Mouse (Mus musculus): ENCODE measurements around the gene Aldh2. TPM values are rescaled to one million over a fixed set of nuclear protein-coding genes. Genes with fewer than 3 reads are reported as not detected.
"Not testable (repeated sequence)": the region's sequence is repeated elsewhere in the genome, so short reads cannot be mapped to it uniquely, and the experiment has no call there.

Aldh2 gene
- 129 and 141 TPM in 2 replicates for polyA plus RNA-seq (2015; fragmentation: Nextera tagmentation; extraction: Ambion mirVana)

DNA sequence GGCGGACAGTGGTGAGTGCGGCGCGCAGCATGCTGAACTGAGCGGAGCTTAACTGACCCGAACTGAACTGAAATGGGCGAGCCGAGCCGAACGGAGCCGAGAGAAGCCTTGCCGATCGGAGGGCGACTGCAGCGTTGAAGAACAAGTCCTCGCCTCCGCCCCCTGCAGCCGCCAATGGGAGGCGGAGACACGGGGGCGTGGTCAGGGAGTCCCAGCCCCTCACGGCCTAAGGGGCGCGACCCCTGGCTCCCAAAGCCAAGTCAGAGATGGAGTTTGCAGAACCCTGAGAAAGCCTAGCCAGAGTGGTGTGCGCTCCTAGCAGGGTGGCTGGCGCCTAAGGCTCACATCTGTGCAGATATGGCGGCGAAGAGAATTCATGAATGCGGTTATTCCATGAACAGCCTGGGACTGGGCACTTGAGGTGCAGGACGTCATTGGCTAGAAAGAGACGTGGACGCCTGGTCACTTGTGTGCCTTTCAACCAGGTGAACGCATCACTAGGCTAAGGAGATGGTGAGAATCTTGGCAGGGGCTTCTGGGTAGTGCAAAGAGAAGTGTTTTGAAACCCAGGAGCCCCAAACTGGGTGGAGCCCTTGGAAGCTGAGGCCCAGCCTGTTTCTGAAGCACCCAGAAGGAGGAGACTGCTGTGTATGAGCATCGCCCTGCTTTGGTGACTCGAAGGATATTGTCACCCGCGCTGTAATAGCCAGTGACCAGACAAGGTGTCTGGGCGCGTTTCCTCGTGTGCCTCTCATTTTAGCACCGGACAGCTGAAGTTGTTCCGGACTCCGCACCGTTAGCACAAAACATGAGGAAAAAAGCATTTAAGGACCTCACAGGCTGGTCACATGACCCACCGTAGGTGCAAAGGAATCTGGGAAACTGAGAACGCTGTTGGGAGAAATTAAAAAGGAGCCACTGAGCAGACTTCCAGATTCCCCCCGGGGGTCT, at the start of gene Aldh2:
TSS of gene Aldh2 (minus strand) at position 374 of the 951 bp plus-strand sequence.
- peak within 1 kb of the TSS; percentile 90 for H3K4me2 ChIP-seq (ENCODE audit: low read length)
- peaks cover 16% of the 10 kb centered on the region for H3K4me1 ChIP-seq (ENCODE audit: control insufficient read depth, insufficient read depth, low read length)
- peak within 1 kb of the TSS; percentile 78 for H3K9ac ChIP-seq (ENCODE audit: low read depth, low read length)
- no peaks in the 10 kb centered on the region for H3K9me3 ChIP-seq (replicated peaks; ENCODE audit: control insufficient read depth, low read length, poor library complexity, severe bottlenecking)
- H3K27me3 ChIP-seq (ENCODE audit: control insufficient read depth, insufficient read depth, low read depth, low read length): no peaks in the 10 kb centered on the region
- ATAC-seq: peak; percentile 88
- 2% methylated on average over 47 of the region's 47 CpGs for WGBS
- H3K27ac ChIP-seq (ENCODE audit: low read length): peak within 1 kb of the TSS; percentile 74
- H3K4me3 ChIP-seq (ENCODE audit: low read depth, low read length): peak within 1 kb of the TSS; percentile 71
- no peaks in the 10 kb centered on the region for H3K36me3 ChIP-seq (ENCODE audit: control insufficient read depth, insufficient read depth, low read length)

DNA sequence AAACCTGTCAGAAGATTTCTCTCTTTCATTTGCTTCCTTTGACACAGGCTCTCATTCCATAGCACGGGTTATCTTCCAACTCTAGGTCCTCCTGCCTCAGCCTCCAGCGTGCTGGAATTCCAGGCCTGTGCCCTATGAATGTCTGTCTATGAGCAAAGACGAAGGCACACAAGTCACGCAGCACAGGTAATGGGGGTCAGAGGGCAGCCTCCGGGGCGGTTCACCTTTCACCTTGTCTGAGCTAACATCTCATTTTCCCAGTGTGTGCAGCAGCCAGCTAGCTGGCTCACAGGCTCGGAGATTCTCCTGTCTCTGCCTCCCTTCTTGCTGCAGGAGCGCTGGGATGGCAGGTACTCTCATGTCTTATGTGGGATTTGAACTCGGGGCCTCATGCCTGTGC, 46.0 kb upstream of the Aldh2 start:
- H3K9ac ChIP-seq (ENCODE audit: low read depth, low read length): no peak overlapping the region
- WGBS: 94% methylated on average over 9 of the region's 9 CpGs
- no peak overlapping the region for H3K27ac ChIP-seq (ENCODE audit: low read length)
- H3K4me3 ChIP-seq (ENCODE audit: low read depth, low read length): no peak overlapping the region
- no peaks in the 10 kb centered on the region for H3K27me3 ChIP-seq (ENCODE audit: control insufficient read depth, insufficient read depth, low read depth, low read length)
- no peak for ATAC-seq
- no peaks in the 10 kb centered on the region for H3K4me1 ChIP-seq (ENCODE audit: control insufficient read depth, insufficient read depth, low read length)
- H3K36me3 ChIP-seq (ENCODE audit: control insufficient read depth, insufficient read depth, low read length): no peaks in the 10 kb centered on the region
- H3K9me3 ChIP-seq (replicated peaks; ENCODE audit: control insufficient read depth, low read length, poor library complexity, severe bottlenecking): no peaks in the 10 kb centered on the region
- H3K4me2 ChIP-seq (ENCODE audit: low read length): no peak overlapping the region

DNA sequence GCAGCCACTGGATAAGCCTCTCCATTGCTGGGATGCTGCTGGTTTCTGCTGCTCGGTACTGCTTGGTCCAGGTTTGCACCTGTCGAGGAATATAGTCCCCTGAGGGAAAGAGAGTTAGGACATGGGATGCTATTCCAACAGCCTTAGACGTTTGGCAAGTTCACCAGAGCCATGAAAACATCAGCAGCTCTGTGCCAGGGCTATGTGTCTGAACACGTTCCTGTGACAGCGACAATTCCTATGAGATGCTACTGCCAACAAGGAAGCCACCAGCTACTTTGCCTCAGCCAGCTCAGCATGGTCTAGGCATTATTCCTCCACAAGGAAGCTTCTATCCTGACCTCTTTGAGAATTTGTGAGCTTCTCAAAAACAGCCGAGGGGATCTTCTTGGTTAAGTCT, 43.7 kb upstream of the Aldh2 start:
- no peaks in the 10 kb centered on the region for H3K4me1 ChIP-seq (ENCODE audit: control insufficient read depth, insufficient read depth, low read length)
- no peak for ATAC-seq
- WGBS: 82% methylated on average over 6 of the region's 6 CpGs
- no peaks in the 10 kb centered on the region for H3K27me3 ChIP-seq (ENCODE audit: control insufficient read depth, insufficient read depth, low read depth, low read length)
- H3K27ac ChIP-seq (ENCODE audit: low read length): no peak overlapping the region
- no peak overlapping the region for H3K9ac ChIP-seq (ENCODE audit: low read depth, low read length)
- H3K4me3 ChIP-seq (ENCODE audit: low read depth, low read length): no peak overlapping the region
- H3K4me2 ChIP-seq (ENCODE audit: low read length): no peak overlapping the region
- no peaks in the 10 kb centered on the region for H3K9me3 ChIP-seq (replicated peaks; ENCODE audit: control insufficient read depth, low read length, poor library complexity, severe bottlenecking)
- H3K36me3 ChIP-seq (ENCODE audit: control insufficient read depth, insufficient read depth, low read length): no peaks in the 10 kb centered on the region

DNA sequence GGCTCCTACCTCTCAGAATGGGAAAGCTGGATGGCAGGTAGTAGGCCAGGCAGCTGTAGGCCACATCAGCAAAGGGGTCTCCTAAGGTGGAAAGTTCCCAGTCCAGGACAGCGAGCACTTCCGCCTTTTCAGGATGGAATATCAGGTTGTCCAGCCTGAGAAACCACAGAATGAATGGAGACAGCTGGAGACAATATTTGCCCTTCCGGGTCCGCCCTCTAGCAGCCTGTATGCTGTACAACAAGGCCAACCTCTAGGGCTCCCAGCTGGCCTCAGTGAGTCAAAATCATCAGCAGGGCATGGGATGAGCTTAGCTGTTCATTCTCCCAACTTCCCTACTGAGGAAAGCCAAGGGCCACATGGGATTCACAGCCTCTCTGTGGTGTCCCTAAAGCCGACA, 41.0 kb upstream of the Aldh2 start:
- Histone ChIP-seq H3K27ac (ENCODE audit: low read length) (no peak overlapping the region), H3K4me3 (ENCODE audit: low read depth, low read length) (no peak overlapping the region), H3K4me1 (ENCODE audit: control insufficient read depth, insufficient read depth, low read length) (no peaks in the 10 kb centered on the region), H3K4me2 (ENCODE audit: low read length) (no peak overlapping the region), H3K27me3 (ENCODE audit: control insufficient read depth, insufficient read depth, low read depth, low read length) (no peaks in the 10 kb centered on the region), H3K9me3 (replicated peaks; ENCODE audit: control insufficient read depth, low read length, poor library complexity, severe bottlenecking) (no peaks in the 10 kb centered on the region), H3K9ac (ENCODE audit: low read depth, low read length) (no peak overlapping the region), H3K36me3 (ENCODE audit: control insufficient read depth, insufficient read depth, low read length) (no peaks in the 10 kb centered on the region)
- 94% methylated on average over 5 of the region's 5 CpGs for WGBS
- ATAC-seq: no peak

DNA sequence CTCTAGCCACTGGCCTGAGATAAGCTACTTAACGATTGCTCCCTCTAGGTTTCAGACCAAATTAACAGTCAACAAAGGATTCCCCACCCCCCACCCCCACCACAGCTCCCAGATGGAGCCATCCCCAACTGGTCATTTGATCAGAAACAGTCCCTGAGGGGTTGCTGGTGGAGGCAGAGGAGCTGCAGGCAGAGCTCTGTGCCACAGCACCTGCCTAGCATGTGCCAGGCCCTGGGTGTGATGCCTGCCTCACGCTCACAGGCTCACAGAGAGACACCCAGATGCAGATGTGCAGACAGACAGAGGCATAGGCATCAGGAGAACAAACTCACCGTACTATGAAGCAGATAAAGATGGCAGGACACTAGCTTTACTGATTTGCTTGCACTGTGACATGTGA, 39.2 kb upstream of the Aldh2 start:
- no peak overlapping the region for H3K4me3 ChIP-seq (ENCODE audit: low read depth, low read length)
- H3K9me3 ChIP-seq (replicated peaks; ENCODE audit: control insufficient read depth, low read length, poor library complexity, severe bottlenecking): no peaks in the 10 kb centered on the region
- 29% methylated on average over 3 of the region's 3 CpGs for WGBS
- no peak overlapping the region for H3K9ac ChIP-seq (ENCODE audit: low read depth, low read length)
- H3K27me3 ChIP-seq (ENCODE audit: control insufficient read depth, insufficient read depth, low read depth, low read length): no peaks in the 10 kb centered on the region
- no peak overlapping the region for H3K4me2 ChIP-seq (ENCODE audit: low read length)
- H3K36me3 ChIP-seq (ENCODE audit: control insufficient read depth, insufficient read depth, low read length): no peaks in the 10 kb centered on the region
- ATAC-seq: no peak
- H3K27ac ChIP-seq (ENCODE audit: low read length): no peak overlapping the region
- no peaks in the 10 kb centered on the region for H3K4me1 ChIP-seq (ENCODE audit: control insufficient read depth, insufficient read depth, low read length)

DNA sequence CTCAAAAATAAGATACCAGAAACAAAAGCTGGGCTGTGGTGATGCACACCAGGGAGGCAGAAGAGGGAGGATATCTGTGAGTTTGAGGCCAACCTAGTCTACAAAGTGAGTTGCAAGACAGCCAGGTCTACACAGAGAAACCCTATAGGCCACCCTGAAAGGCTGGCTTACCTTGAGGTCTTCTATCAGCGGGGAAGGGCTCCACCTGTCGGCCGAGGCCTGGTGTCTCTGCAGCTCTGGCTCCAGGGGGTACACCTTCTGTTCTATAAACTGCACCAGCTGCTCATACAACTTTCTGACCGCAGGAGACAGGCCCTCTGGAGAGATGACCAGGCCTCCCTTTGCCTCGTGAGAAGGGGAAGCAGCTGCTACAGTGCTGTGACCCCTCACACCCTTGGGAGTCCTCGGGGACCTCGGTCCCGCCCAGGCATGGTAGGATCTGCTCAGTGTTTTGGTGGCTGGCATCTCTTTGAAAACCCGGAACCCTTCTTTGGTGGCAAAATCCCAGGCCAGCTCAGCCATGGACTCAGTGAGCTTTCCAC, 37.6 kb upstream of the Aldh2 start:
- H3K9ac ChIP-seq (ENCODE audit: low read depth, low read length); H3K36me3 ChIP-seq (ENCODE audit: control insufficient read depth, insufficient read depth, low read length); ATAC-seq; H3K27me3 ChIP-seq (ENCODE audit: control insufficient read depth, insufficient read depth, low read depth, low read length); H3K4me2 ChIP-seq (ENCODE audit: low read length); H3K27ac ChIP-seq (ENCODE audit: low read length); H3K4me1 ChIP-seq (ENCODE audit: control insufficient read depth, insufficient read depth, low read length); H3K4me3 ChIP-seq (ENCODE audit: low read depth, low read length); H3K9me3 ChIP-seq (replicated peaks; ENCODE audit: control insufficient read depth, low read length, poor library complexity, severe bottlenecking): not testable (repeated sequence)
- WGBS: 63% methylated on average over 9 of the region's 9 CpGs

DNA sequence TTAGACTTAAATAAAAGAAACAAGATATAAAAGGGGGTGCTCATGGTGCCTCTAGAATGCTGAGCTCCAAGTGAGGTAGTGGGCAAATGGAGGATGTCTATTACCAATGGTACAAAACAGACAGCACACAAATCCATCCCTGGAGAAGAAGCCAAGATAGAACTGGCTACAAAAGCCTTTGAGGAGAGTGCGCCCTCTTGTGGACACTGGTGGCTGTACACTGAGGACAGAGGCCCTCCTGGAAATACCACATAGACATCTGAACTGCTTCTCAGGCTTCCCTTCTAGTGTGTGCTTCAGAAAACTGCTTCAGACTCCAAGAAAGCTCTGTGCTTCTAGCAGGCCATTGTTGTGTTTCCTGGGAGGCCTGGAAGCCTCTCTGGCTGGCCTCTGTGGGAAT, 34.2 kb upstream of the Aldh2 start:
- 0% methylated on average over 1 of the region's 1 CpGs for WGBS
- H3K4me1 ChIP-seq (ENCODE audit: control insufficient read depth, insufficient read depth, low read length): no peaks in the 10 kb centered on the region
- no peak overlapping the region for H3K4me3 ChIP-seq (ENCODE audit: low read depth, low read length)
- no peaks in the 10 kb centered on the region for H3K9me3 ChIP-seq (replicated peaks; ENCODE audit: control insufficient read depth, low read length, poor library complexity, severe bottlenecking)
- no peak overlapping the region for H3K4me2 ChIP-seq (ENCODE audit: low read length)
- H3K9ac ChIP-seq (ENCODE audit: low read depth, low read length): no peak overlapping the region
- ATAC-seq: no peak
- H3K27me3 ChIP-seq (ENCODE audit: control insufficient read depth, insufficient read depth, low read depth, low read length): no peaks in the 10 kb centered on the region
- no peak overlapping the region for H3K27ac ChIP-seq (ENCODE audit: low read length)
- H3K36me3 ChIP-seq (ENCODE audit: control insufficient read depth, insufficient read depth, low read length): no peaks in the 10 kb centered on the region

DNA sequence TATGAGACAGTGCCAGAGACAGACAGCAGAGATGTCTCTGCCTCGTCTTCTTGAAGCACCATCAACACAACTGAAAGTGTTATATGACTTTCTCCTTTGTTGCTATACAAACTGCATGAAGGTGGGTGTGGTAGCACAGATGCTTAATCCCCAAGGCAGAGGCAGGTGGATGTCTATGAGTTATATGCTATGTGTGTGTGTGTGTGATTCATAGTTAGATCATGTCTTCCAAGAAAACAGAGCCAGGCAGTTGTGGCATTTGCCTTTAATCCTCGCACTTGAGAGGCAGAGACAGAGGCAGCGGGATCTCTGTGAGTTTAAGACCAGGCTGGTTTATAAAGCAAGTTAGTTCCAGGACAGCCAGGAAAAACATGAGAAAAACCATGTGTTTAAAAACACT, 29.6 kb upstream of the Aldh2 start:
- Histone ChIP-seq H3K4me2 (ENCODE audit: low read length) (no peak overlapping the region), H3K9ac (ENCODE audit: low read depth, low read length) (no peak overlapping the region), H3K36me3 (ENCODE audit: control insufficient read depth, insufficient read depth, low read length) (no peaks in the 10 kb centered on the region), H3K27ac (ENCODE audit: low read length) (no peak overlapping the region), H3K4me1 (ENCODE audit: control insufficient read depth, insufficient read depth, low read length) (peaks cover 8% of the 10 kb centered on the region), H3K4me3 (ENCODE audit: low read depth, low read length) (no peak overlapping the region), H3K27me3 (ENCODE audit: control insufficient read depth, insufficient read depth, low read depth, low read length) (no peaks in the 10 kb centered on the region), H3K9me3 (replicated peaks; ENCODE audit: control insufficient read depth, low read length, poor library complexity, severe bottlenecking) (no peaks in the 10 kb centered on the region)
- WGBS: 86% methylated on average over 3 of the region's 3 CpGs
- no peak for ATAC-seq

DNA sequence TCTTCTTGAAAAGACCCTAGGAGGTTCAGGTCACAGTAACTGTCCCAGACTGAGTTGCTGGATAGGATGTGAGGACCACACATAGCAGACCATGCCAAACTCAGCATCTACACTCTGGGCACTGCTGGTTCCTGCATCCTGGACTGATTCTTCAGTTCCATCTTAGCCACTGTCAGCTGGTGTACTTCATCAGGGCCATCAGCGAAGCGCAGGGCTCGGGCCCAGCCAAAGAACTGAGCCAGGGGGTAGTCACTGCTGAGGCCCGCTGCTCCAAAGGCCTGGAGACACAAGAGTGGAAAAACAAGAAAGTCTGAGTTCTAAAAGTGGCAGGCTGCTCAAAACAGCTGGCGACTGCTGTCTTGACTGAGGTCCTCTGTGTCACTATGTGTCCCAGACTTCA, 27.5 kb upstream of the Aldh2 start:
- Histone ChIP-seq H3K4me1 (ENCODE audit: control insufficient read depth, insufficient read depth, low read length) (peaks cover 11% of the 10 kb centered on the region), H3K27me3 (ENCODE audit: control insufficient read depth, insufficient read depth, low read depth, low read length) (no peaks in the 10 kb centered on the region), H3K36me3 (ENCODE audit: control insufficient read depth, insufficient read depth, low read length) (no peaks in the 10 kb centered on the region), H3K4me2 (ENCODE audit: low read length) (no peak overlapping the region), H3K27ac (ENCODE audit: low read length) (no peak overlapping the region), H3K9ac (ENCODE audit: low read depth, low read length) (no peak overlapping the region), H3K4me3 (ENCODE audit: low read depth, low read length) (no peak overlapping the region), H3K9me3 (replicated peaks; ENCODE audit: control insufficient read depth, low read length, poor library complexity, severe bottlenecking) (no peaks in the 10 kb centered on the region)
- 96% methylated on average over 5 of the region's 5 CpGs for WGBS
- ATAC-seq: no peak
